Mouse (Mus musculus) embryonic facial prominence, embryonic 13.5 days (tissue): ENCODE data around the gene Tlr13. TPM values are rescaled to one million over a fixed set of nuclear protein-coding genes. Genes with fewer than 3 reads are reported as not detected.

Experiments used
- ATAC-seq: fragments of 200-750 bp; cut with Nextera tagmentation; 2 replicates; pipeline ENCODE4 v1.8.0; 2017; ENCODE audit warnings: low read depth; ENCODE audit not compliant: insufficient number of reproducible peaks, insufficient read depth, low FRiP score, low TSS enrichment
- H3K27ac ChIP-seq: fragments of 300-500 bp; sonication (generic); 2 replicates; pipeline ENCODE4 v1.5.1; 2015; ENCODE audit warnings: moderate library complexity, mild to moderate bottlenecking, inconsistent platforms
- H3K27me3 ChIP-seq: fragments of 300-500 bp; sonication (generic); 2 replicates; pipeline ENCODE4 v1.6.1; 2015; ENCODE audit warnings: mild to moderate bottlenecking, inconsistent platforms
- H3K36me3 ChIP-seq: fragments of 300-500 bp; sonication (generic); 2 replicates; pipeline ENCODE4 v1.6.1; 2015; ENCODE audit warnings: mild to moderate bottlenecking, inconsistent platforms
- H3K4me1 ChIP-seq: fragments of 300-500 bp; sonication (generic); 2 replicates; pipeline ENCODE4 v1.6.1; 2015; ENCODE audit warnings: inconsistent platforms
- H3K4me2 ChIP-seq: fragments of 300-500 bp; sonication (generic); 2 replicates; pipeline ENCODE4 v1.6.1; 2015; ENCODE audit warnings: moderate library complexity, mild to moderate bottlenecking, inconsistent platforms
- H3K4me3 ChIP-seq: fragments of 300-500 bp; sonication (generic); 2 replicates; pipeline ENCODE4 v1.5.1; 2015; ENCODE audit warnings: mild to moderate bottlenecking, inconsistent platforms
- H3K9ac ChIP-seq: fragments of 300-500 bp; sonication (generic); 2 replicates; pipeline ENCODE4 v1.6.1; 2015; ENCODE audit warnings: mild to moderate bottlenecking, inconsistent platforms
- H3K9me3 ChIP-seq: fragments of 300-500 bp; sonication (generic); 2 replicates; pipeline ENCODE4 v1.6.1; 2016; ENCODE audit warnings: inconsistent platforms
- WGBS: fragments of 180-500 bp; shearing (Covaris S2); methylation state at CpG from one replicate; pipeline ENCODE4 v1.1.7; 2015; ENCODE audit warnings: mixed read lengths; 5-methylcytosine and 5-hydroxymethylcytosine counted together
- polyA plus RNA-seq: library from polyadenylated mRNA; unstranded; fragments of >200 nt; fragmentation: Nextera tagmentation; extraction: Ambion mirVana; gene quantifications from 2 replicates; pipeline ENCODE4 v1.2.1, GENCODE M21; 2015

The Tlr13 gene
- polyA plus RNA-seq = 0.37 and 0.70 TPM in 2 replicates

GRCm38 (mm10) chrX:106142936-106143335 lies at the start of gene Tlr13:
Tlr13 (plus strand) TSS chrX:106143204.
- no peak within 1 kb of the TSS for H3K27ac ChIP-seq
- H3K4me2 ChIP-seq = no peak within 1 kb of the TSS
- H3K9ac ChIP-seq = no peak within 1 kb of the TSS
- H3K4me3 ChIP-seq = no peak within 1 kb of the TSS
- WGBS = 87% methylated on average over 6 of the region's 6 CpGs
- no peaks in the 10 kb centered on the region for H3K36me3 ChIP-seq
- no peaks in the 10 kb centered on the region for H3K9me3 ChIP-seq
- H3K27me3 ChIP-seq = no peaks in the 10 kb centered on the region
- no peak for ATAC-seq
- no peaks in the 10 kb centered on the region for H3K4me1 ChIP-seq

- WGBS = 67% methylated on average over 2 of the region's 2 CpGs
- Histone ChIP-seq H3K9me3 (no peaks in the 10 kb centered on the region), H3K36me3 (peaks cover 9% of the 10 kb centered on the region; the same call in 1 of the 2 replicates), H3K9ac (no peak overlapping the region), H3K4me3 (no peak overlapping the region), H3K4me2 (no peak overlapping the region), H3K27ac (no peak overlapping the region), H3K4me1 (no peaks in the 10 kb centered on the region), H3K27me3 (peaks cover 2% of the 10 kb centered on the region; the same call in 1 of the 2 replicates)
- no peak for ATAC-seq
These were observed 37.5 kb upstream of the Tlr13 start for GRCm38 (mm10) chrX:106105464-106105863.

DNA sequence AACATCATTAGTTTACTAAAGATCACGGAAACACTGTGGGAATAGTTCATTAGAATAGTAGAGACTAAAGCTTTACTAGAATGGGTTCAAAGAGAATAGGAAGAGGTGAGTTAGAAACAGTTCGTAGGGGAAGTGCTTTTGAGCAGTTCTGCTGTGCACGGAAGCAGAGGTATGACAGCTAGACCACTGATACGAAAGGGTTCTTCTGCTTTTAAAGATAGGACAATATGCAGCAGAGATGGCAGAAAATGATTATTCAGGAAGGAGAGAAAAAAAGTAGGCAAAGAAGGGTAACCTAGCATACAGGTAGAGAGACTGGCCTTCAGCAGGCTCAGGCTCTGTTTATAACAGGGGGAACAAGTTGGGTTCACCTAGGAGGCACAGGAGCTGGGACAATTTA lies 29.1 kb upstream of the Tlr13 start:
- H3K9ac ChIP-seq = no peak overlapping the region
- no peak overlapping the region for H3K4me3 ChIP-seq
- 88% methylated on average over 4 of the region's 4 CpGs for WGBS
- no peaks in the 10 kb centered on the region for H3K4me1 ChIP-seq
- peaks cover 10% of the 10 kb centered on the region for H3K36me3 ChIP-seq
- no peak for ATAC-seq
- H3K27ac ChIP-seq = no peak overlapping the region
- no peak overlapping the region for H3K4me2 ChIP-seq
- H3K27me3 ChIP-seq = peaks cover 12% of the 10 kb centered on the region; the same call in 1 of the 2 replicates
- no peaks in the 10 kb centered on the region for H3K9me3 ChIP-seq

DNA sequence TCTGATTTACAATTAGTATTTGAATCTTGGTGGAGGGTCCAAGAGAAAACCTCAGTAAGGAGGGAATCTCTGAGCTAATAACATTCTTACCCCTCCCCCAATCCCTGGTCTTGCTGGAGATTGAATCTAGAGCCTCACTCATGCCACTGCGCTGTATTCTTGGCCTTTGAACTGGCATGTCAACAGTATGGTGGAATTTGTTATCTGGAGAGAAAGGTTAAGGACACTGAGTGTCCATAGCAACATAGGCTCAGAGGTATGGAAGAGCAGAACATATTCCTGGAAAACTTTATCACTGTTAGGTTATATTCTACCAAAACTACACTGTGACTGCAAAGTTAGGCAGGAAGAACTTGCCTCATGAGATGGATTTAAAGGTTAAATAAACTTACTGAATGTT lies 28.3 kb upstream of the Tlr13 start:
- H3K9me3 ChIP-seq = no peaks in the 10 kb centered on the region

GRCm38 (mm10) chrX:106122823-106123222 lies 20.2 kb upstream of the Tlr13 start:
- Histone ChIP-seq H3K4me1 (no peaks in the 10 kb centered on the region), H3K4me3 (no peak overlapping the region), H3K27me3 (peaks cover 5% of the 10 kb centered on the region; the same call in 1 of the 2 replicates), H3K9ac (no peak overlapping the region), H3K36me3 (peaks cover 13% of the 10 kb centered on the region; the same call in 1 of the 2 replicates), H3K4me2 (no peak overlapping the region), H3K27ac (no peak overlapping the region), H3K9me3 (no peaks in the 10 kb centered on the region)
- ATAC-seq = no peak
- 85% methylated on average over 2 of the region's 2 CpGs for WGBS

More for the DNA sequence above, 28.3 kb upstream of the Tlr13 start:
- Histone ChIP-seq H3K27me3 (peaks cover 12% of the 10 kb centered on the region; the same call in 1 of the 2 replicates), H3K27ac (no peak overlapping the region), H3K9ac (no peak overlapping the region), H3K4me2 (no peak overlapping the region), H3K36me3 (peaks cover 13% of the 10 kb centered on the region), H3K4me1 (no peaks in the 10 kb centered on the region), H3K4me3 (no peak overlapping the region)
- 92% methylated on average over 1 of the region's 1 CpGs for WGBS
- ATAC-seq = no peak

GRCm38 (mm10) chrX:106128283-106128682 lies 14.7 kb upstream of the Tlr13 start:
- Histone ChIP-seq H3K9ac (no peak overlapping the region), H3K36me3 (peaks cover 4% of the 10 kb centered on the region), H3K9me3 (no peaks in the 10 kb centered on the region), H3K27me3 (peaks cover 11% of the 10 kb centered on the region; the same call in 1 of the 2 replicates), H3K4me2 (no peak overlapping the region), H3K27ac (no peak overlapping the region), H3K4me1 (no peaks in the 10 kb centered on the region), H3K4me3 (no peak overlapping the region)
- 89% methylated on average over 6 of the region's 6 CpGs for WGBS
- ATAC-seq = no peak

- WGBS = 90% methylated on average over 4 of the region's 4 CpGs
These were observed 13.1 kb upstream of the Tlr13 start for GRCm38 (mm10) chrX:106129877-106130276.

DNA sequence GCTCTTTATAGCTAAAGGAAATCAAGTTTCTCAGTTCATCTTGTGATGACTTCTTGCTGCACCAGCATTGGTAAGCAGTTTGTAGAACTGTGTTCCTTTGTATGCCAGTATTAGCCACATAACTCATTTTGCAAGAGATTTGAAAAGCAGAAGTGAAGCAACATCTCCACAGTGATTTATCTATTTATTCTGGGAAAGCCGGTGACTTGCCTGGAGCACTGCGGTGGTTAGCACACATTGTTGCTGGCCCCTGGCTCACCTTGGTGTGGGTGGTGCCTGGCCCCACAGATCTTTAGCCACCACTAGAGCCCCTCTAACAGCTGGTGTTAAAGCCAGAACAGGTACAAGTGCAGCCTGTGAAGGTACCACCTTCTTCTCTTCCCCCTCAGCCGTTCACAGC lies 8.1 kb upstream of the Tlr13 start:
- H3K27me3 ChIP-seq = 0 out of 2 replicates have a peak, but pooled peaks cover 8% of the 10 kb centered on the region
- no peak overlapping the region for H3K27ac ChIP-seq
- no peaks in the 10 kb centered on the region for H3K4me1 ChIP-seq
- 87% methylated on average over 3 of the region's 3 CpGs for WGBS
- H3K4me3 ChIP-seq = no peak overlapping the region
- ATAC-seq = no peak
- no peaks in the 10 kb centered on the region for H3K36me3 ChIP-seq
- no peak overlapping the region for H3K4me2 ChIP-seq
- no peaks in the 10 kb centered on the region for H3K9me3 ChIP-seq
- no peak overlapping the region for H3K9ac ChIP-seq

More at GRCm38 (mm10) chrX:106129877-106130276, 13.1 kb upstream of the Tlr13 start:
- ATAC-seq = no peak
- H3K9ac ChIP-seq = no peak overlapping the region
- no peaks in the 10 kb centered on the region for H3K4me1 ChIP-seq
- H3K9me3 ChIP-seq = no peaks in the 10 kb centered on the region
- no peak overlapping the region for H3K27ac ChIP-seq
- no peaks in the 10 kb centered on the region; the same call in 1 of the 2 replicates for H3K36me3 ChIP-seq
- no peak overlapping the region for H3K4me2 ChIP-seq
- H3K4me3 ChIP-seq = no peak overlapping the region
- peaks cover 8% of the 10 kb centered on the region; the same call in 1 of the 2 replicates for H3K27me3 ChIP-seq

GRCm38 (mm10) chrX:106135484-106135883 lies 7.5 kb upstream of the Tlr13 start:
- Histone ChIP-seq H3K27ac (no peak overlapping the region), H3K4me3 (no peak overlapping the region), H3K27me3 (0 out of 2 replicates have a peak, but pooled peaks cover 8% of the 10 kb centered on the region), H3K9ac (no peak overlapping the region), H3K9me3 (no peaks in the 10 kb centered on the region), H3K36me3 (no peaks in the 10 kb centered on the region), H3K4me1 (no peaks in the 10 kb centered on the region), H3K4me2 (no peak overlapping the region)
- ATAC-seq = no peak
- WGBS = 81% methylated on average over 4 of the region's 4 CpGs

DNA sequence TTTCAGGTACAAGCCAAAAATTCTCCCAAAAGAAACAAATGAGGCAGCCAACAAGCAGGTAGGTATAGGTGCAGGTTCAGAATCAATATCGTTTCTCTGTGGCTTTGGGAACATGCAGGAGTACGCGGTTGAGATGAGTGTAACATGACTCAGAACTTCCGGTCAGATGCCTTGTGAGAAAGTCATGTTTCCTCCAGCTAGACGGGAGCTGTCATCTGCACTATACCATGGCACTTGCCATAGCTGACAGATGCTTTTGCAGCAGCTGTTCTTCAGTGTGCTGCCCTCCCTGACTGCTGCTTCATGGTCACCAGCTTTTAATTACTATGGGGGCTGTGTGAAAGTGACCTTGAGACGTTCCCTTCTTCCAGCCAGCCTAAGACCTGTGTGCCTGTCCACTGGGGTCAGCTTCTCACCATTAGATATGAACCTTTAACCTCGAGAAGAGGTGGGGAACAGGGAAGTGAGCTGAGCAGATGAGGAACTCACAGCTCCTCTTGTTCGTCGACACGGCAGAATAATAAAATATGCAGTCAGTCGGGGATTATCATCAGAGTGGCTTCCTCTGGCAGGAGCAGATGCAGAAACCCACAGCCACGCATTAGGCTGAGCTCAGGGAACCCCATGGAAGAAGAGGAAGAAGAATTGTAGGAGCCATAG lies 7.0 kb upstream of the Tlr13 start:
- Histone ChIP-seq H3K36me3 (no peaks in the 10 kb centered on the region), H3K4me2 (no peak overlapping the region), H3K4me1 (no peaks in the 10 kb centered on the region), H3K9me3 (no peaks in the 10 kb centered on the region), H3K4me3 (no peak overlapping the region), H3K27ac (no peak overlapping the region), H3K27me3 (0 out of 2 replicates have a peak, but pooled peaks cover 8% of the 10 kb centered on the region), H3K9ac (no peak overlapping the region)
- no peak for ATAC-seq
- 66% methylated on average over 12 of the region's 12 CpGs for WGBS

DNA sequence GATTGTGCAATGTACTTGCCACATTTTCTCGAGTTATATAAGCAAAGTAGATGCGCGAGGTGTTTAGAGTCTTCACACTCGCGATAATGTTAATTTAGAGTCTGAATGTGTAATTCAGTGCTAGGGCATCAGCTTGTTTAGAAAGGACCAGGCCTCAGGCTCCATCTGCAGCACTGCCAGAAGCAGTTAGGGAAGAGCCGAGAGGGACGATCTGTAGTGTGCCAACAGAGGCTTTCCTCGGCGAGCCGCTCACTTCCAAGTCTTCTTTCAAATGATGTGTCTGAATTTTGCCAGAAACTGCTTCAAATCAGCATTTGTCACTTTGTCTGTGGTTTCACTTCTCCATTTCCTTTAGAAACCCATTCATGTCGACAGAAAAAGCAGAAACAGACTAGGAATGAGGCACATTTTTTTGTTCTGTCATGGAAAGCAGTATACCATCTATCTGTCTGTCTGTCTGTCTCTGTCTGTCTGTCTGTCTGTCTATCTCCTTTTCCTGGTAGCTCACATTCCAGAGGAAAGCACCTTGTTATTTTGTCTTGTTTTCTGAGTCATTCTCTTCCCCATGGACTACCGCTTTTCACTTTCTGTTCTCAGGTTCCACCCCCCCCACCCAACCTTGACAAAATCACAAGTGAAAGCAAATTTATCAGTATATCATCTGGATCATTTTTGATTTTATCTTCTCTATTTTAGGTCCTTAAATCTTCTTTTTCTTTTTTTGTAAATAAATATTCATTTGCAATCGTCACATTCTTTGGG lies 3.5 kb upstream of the Tlr13 start:
- Histone ChIP-seq H3K4me1 (no peaks in the 10 kb centered on the region), H3K9ac (no peak overlapping the region), H3K36me3 (no peaks in the 10 kb centered on the region), H3K27ac (no peak overlapping the region), H3K4me2 (no peak overlapping the region), H3K27me3 (0 out of 2 replicates have a peak, but pooled peaks cover 8% of the 10 kb centered on the region), H3K9me3 (no peaks in the 10 kb centered on the region), H3K4me3 (no peak overlapping the region)
- 80% methylated on average over 13 of the region's 13 CpGs for WGBS
- ATAC-seq = no peak
